Mouse (Mus musculus): ENCODE results near the gene Mbd4.
"Not testable (repeated sequence)": the region's sequence is repeated elsewhere in the genome, so short reads cannot be mapped to it uniquely, and the experiment has no call there.

The Mbd4 gene

GRCm38 (mm10) chr6:115856361-115856745 lies 3.2 kb upstream of the Mbd4 start:
- DNase-seq: no peak

GRCm38 (mm10) chr6:115855733-115856360 lies 2.7 kb upstream of the Mbd4 start:
- DNase-seq: no peak

GRCm38 (mm10) chr6:115854432-115854831 lies 1.3 kb upstream of the Mbd4 start:
- peak; percentile 31 for DNase-seq

- peak; percentile 32 for DNase-seq
Measured at GRCm38 (mm10) chr6:115853985-115854384, 814 bp upstream of the Mbd4 start.

- no peak for DNase-seq
Measured at GRCm38 (mm10) chr6:115852446-115853090, 603 bp downstream of the Mbd4 start.

GRCm38 (mm10) chr6:115848598-115849304 lies 4.4 kb downstream of the Mbd4 start:
- no peak for DNase-seq

GRCm38 (mm10) chr6:115846640-115847411 lies 6.3 kb downstream of the Mbd4 start:
- peak; percentile 72 for DNase-seq

GRCm38 (mm10) chr6:115845006-115845405 lies 8.2 kb downstream of the Mbd4 start:
- no peak for DNase-seq

- DNase-seq: no peak
Measured at GRCm38 (mm10) chr6:115838745-115839144, 14.4 kb downstream of the Mbd4 start.

- DNase-seq: peak; percentile 86
Measured at GRCm38 (mm10) chr6:115838161-115838597, 15.0 kb downstream of the Mbd4 start, which contains the start of gene Efcab12. TSS of gene Efcab12 (minus strand) at chr6:115838412.

GRCm38 (mm10) chr6:115833861-115834260 lies 19.3 kb downstream of the Mbd4 start:
- DNase-seq: no peak

GRCm38 (mm10) chr6:115832152-115832850 lies 20.9 kb downstream of the Mbd4 start:
- no peak for DNase-seq

- DNase-seq: no peak
Measured at GRCm38 (mm10) chr6:115830779-115831601, 22.2 kb downstream of the Mbd4 start.

- not testable (repeated sequence) for DNase-seq
Measured at GRCm38 (mm10) chr6:115823850-115824464, 29.2 kb downstream of the Mbd4 start.

GRCm38 (mm10) chr6:115821216-115821993 lies 31.8 kb downstream of the Mbd4 start:
- no peak for DNase-seq

GRCm38 (mm10) chr6:115818129-115818528 lies 35.0 kb downstream of the Mbd4 start:
- no peak for DNase-seq

- DNase-seq: no peak
Measured at GRCm38 (mm10) chr6:115815041-115815440, 38.1 kb downstream of the Mbd4 start.

- DNase-seq: no peak
Measured at GRCm38 (mm10) chr6:115814104-115814503, 39.1 kb downstream of the Mbd4 start.

GRCm38 (mm10) chr6:115811606-115812005 lies 41.6 kb downstream of the Mbd4 start:
- no peak for DNase-seq

Data from cerebellum, adult 9-10 months (tissue).